Mouse (Mus musculus) brain, embryonic 18.5 days (tissue): ENCODE data around the gene Tyk2.

Experiments used
- DNase-seq: peaks from one replicate; pipeline ENCODE4 v3.0.0-alpha.2; 2012; ENCODE audit warnings: low read depth, low spot score

Tyk2 gene

DNA sequence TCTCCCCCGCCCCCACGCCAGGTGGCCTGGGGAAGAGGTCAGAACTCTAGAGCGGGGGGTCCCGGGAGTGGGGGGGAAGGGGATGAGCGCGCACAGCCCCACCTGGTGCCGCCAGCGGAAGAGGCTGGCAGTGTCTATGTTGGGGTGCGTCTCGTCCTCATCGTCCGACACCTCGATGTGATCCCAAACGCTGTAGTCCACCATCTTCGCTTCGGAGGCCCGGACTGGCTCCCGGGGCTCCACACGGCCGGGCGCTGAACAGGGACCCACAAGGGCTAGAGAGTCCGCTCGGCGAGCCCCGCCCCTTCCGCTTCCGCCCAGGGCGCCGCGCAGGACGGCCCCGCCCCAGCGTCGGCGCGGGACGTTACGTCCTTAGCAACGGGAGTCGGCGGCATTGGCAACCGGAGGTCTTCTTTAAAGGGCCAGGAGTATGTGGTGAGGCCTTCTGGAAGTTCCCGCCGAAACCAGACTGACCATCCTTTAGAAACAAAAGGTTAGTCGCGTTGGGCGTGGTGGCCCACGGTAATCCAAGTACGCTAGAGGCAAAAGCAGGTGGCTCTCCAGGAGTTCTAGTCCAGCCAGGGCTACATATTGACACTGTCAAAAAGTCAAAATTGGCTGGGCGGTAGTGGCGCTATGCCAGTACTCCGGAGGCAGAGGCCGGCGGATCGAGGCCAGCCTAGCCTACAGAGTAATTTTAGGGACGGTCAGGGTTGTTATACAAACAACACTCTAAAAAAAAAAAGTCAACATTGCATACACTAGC lies 18.8 kb upstream of the Tyk2 start, which contains the start of gene Cdc37:
TSS of gene Cdc37 (minus strand) at position 329 of the 766 bp plus-strand sequence.
- DNase-seq, result peak; percentile 79

DNA sequence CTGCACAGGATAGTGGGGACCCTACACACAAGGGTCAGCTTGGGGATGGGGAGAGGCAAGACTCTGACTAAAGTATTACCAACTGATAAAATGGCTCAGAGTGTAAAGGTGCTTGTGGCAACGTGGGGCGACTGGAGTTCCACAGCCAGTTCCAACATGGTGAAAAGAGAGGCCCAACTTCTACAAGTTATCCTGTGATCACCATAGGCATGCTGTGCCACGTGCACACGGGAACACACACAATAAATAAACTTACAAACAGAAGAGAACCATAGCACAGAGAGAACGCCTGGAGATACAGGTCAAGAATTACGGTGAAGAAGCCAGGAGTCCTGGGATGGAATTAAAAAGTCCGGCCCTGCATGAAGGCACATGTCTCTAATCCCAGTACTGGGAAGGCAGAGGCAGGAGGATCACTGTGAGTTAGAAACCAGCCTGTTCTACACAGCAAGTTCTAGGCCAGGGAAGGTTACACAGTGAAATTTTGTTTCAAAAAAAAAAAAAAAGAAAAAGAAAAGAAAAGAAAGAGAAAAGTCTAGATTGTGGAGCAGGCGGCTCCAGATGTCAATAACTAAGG lies 18.1 kb upstream of the Tyk2 start:
- DNase-seq, result no peak

DNA sequence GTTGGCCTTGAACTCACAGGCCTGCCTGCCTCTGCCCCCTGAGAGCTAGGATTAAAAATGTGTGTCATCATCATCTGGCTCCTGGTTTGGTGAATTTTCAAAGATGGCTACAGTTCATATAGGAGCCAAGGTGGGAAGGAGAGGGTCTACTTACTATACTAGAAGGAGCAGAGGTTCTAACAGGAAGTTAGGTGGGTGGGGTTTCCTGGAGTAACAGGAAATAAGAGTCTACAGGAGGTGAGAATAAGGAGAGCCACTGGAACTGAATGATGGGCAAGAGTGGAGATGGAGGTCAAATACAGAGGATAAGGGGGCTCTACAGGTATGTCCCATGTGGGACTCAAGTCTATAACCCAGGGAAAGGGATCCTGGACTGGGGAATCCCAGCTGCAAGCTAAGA lies 17.4 kb upstream of the Tyk2 start:
- DNase-seq, result no peak

DNA sequence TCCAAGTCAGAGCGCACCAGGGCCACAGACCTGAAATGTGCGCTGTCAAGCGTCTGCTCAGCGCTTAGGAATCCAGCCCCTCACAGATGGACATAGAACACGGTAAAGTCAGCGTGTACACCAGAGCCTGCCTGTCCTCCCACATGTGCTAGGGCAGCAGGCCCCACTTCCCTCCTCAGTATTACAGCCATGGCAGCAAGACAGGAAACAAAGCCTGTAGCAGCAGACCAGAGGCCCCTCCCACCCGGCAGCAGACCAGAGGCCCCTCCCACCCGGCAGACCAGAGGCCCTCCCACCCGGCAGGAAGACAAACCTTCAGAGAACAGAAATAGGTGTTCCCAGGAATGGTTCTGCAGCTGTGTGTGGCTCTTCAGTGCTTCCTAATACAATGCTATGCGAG lies 15.7 kb upstream of the Tyk2 start:
- DNase-seq, result no peak

DNA sequence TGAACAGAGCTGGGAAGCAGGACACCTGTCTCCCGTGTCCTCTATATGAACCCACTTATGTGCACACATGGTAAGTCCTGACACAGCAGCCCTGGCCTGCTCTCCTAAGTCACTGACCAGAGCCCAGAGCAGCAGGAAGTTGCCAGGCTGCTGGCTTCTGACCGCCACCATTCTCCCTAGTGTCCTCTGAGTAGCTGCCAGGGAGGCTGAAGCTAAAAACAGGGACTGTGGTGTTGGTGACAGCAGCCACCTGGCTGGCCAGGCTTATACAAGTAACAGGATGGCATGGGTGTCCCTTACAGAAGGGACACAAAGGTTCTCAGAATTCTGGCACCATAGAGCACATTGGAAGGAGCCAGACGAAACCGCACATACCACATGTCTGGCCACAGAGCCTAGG lies 14.4 kb upstream of the Tyk2 start:
- DNase-seq, result no peak

DNA sequence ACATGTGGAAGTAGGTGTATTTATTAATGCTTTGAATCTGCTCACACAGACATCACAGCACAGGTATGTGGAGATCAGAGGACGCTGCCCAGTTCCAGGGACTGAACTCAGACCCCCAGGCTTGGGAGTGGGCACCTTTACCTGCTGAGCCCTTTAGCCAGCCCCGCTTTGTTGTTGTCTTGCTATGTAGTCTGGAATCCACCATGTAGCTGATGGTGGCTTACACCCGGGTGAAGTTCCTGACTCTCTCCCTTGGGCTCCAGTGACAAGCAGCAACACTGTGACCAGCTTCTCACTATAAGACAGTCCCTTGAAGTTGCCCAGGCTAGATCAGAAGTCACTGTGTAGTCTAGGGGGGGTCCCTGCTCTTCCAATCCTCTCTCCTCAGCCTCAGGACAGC lies 13.3 kb upstream of the Tyk2 start:
- DNase-seq, result no peak

DNA sequence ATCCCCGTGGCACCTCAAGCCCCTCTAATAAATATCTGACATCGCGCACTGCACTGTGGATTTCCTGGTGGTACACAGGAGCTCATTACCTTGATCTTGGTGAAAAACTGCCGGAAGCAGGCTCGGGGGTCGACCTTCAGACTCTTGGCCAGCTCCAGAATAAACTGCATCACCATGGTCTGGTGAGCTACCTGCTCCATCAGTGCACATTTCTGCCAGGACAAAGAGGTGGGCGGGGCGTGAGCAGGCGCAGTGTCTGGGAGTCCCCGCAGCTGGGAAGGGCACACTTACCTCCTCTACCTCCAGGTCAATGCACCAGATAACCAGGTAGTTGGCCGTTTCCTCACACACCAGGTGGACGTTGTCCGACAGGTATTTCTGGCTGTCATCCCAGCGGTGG lies 10.9 kb upstream of the Tyk2 start:
- DNase-seq, result no peak

DNA sequence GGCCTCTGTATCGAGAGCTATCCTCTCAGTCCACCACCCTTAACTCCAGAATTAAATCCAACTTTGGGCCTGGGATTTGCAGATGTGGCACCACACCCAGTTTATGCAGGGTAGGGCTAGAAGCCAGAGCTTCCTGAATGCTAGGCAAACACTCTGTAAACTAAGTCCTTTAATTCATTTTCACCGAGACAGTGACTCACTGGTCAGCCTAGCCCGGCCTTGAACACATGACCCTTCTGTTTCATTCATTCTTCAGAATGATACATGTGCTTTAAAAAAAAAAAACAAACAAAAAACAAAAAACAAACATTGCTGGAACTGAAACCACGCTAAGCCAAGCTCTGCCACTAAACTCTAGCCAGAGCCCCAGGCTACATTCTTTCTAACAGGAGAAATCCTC lies 7.3 kb upstream of the Tyk2 start:
- no peak for DNase-seq

DNA sequence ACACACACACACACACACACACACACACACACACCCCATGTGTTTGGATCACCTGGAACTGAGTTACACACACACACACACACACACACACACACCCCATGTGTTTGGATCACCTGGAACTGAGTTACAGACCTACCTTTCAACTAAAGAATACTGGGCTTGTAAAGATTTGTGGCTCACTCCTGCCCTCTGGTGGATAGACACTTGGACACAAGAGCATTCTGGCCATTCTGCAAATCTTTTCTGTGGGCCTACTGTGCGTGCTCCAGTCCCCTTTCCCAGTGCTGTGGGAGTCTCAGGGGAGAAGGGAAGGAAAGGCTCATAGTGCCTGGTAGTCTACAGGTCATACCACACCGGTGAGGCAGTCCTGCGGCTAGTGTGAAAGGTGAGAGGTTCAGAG lies 6.2 kb upstream of the Tyk2 start:
- no peak for DNase-seq

DNA sequence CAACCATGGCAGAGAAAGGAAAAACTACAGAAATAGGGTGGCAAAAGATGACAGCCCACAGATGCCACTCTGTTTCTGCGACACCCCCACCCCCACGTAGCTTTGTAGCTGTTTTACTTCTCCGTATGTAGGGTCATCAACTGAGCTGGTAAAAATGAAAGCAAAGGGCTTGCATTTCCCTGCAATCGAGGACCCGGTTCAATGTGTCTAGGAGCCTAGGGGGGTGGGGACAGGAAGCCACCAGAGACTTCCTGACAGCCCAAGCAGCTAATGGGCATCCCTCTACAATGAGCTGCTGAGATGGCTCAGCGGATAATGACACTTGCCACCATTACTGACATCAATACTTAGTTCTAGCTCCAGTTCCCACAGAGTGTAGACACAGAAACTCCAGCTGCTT lies 5.4 kb upstream of the Tyk2 start:
- DNase-seq, result no peak

DNA sequence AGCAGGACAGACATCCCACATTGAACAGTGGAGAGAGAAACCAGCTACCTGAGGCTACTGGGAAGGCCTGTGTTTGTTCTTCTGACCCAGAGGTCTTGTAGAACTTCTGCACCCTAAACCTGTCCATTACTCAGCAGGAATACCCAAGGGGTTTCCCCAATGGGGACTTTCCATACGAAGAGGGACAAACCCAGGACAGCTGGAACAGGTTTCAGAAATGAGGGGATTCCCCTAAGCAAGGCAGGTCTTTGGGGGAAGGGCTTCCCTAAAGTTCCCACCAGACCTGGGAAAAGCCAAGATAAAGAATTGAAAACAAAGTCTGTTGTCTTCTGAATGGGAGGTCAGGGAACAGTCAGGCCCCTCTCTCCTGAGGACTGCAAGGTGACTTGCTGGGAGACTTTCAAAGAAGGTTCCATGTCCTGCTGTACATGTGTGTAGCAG lies 4.9 kb upstream of the Tyk2 start:
- DNase-seq, result no peak

DNA sequence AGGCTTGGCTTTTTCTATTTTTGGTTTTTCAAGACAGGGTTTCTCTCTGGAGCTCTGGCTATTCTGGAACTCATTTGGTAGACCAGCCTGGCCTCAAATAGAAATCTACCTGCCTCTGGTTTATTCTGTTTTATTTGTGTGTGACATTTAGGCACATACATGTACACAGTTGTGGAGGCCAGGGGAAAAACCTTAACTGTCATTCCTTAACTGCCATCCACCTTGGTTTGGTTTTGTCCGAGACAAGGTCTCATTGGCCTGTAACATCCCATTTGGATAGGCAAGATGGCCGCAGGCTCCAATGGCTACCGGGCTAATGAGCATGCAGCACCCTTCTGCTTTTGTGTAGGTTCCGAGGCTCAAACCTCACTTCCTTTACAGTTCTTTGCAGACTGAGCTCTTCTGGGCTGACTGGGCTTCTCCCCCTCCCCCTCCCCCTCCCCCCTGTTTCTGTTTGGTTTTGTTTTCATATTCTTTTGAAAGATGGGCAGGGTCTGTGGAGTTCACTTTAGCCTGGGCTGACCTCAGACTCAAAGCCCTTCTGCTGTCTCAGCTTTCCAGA lies 4.4 kb upstream of the Tyk2 start:
- DNase-seq, result no peak

DNA sequence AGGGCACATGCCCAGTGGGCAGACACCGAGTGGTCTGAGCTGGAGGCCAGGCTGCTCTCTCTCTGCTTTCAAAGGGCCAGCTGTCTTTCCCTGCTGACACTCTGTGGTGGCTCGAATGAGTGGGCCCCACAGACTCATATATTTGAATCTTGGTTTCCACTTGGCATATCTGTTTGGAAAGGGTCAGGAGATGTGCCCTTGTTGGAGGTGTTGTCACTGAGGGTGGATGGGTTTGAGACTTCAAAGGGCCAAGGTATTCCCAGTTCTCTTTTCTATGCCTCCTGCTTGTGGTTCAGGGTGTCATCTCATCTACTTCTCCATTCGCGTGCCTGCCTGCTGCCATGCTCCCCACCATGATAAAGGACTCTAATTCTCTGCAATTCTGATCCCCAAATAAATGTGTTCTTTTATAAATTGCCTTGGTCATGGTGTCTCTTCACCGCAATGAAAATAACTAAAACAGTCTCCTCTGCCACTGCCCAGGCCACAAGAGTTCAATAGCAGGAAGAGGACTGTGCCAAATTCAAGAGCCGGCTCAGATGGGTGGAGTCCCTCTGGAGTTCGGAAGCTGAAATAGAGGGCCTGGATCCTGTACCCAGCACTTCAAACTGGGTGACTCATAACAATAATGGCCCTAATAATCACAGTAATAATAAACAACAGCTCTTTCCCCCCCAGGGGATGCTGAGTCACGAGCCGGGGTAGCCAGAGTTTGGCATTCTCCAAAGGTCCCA lies 3.7 kb upstream of the Tyk2 start:
- DNase-seq, result no peak

DNA sequence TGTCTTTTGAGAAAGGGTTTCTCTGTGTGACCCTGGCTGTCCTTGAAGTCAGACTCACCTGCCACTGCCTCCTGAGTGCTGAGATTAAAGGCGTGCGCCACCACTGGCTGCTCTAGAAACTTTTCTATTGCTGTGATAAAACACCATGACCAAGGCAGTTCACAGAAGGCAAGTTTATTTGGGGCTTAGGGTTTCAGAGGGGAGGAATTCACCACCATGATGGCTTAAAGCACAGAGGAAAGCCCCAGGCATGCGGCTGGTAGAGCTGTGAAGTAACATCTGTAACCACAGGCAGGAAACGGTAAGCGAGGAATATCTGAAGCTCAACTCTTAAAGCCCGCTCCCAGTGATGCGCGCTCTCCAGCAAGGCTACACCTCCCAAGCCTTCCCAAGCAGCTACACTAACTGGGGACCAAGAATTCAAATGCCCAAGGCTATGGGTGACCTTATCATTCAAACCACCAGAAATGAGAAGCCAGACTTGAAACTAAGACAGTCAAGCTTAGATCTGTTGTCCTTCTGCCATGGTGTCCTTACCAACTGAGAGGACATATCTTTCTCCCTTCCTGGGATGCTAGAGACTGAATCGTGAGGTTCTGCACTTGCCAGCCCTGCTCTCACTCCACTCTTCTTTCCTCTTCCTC lies 2.1 kb upstream of the Tyk2 start:
- DNase-seq, result no peak

DNA sequence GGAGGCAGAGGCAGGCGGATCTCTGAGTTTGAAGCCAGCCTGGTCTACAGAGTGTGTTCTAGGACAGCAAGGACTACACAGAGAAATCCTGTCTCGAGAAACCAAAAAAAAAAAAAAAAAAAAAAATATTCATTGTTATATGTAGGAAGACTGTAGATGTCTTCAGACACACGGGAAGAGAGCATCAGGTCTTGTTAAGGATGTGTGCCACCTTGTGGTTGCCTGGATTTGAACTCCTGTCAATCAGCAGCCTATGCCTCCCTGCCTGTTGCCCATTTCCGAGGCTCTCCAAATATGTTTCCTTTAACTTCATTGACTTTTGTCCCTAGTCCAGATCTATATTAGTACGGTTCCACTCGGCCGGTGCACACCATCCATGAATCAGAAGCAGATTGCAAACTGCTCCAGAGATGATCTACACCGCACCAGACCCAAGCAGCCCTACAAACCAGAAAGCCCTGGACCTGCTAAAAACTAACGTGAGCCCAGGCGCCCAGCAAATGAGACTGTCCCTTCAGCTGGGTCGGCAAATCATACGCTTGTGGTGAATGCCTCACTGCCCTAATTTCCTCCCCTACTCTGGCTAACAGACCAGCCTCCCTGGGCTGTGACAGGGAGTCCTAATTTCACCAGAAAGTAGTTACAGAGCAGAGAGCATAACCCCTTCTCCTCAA lies 1.2 kb upstream of the Tyk2 start:
- no peak for DNase-seq

DNA sequence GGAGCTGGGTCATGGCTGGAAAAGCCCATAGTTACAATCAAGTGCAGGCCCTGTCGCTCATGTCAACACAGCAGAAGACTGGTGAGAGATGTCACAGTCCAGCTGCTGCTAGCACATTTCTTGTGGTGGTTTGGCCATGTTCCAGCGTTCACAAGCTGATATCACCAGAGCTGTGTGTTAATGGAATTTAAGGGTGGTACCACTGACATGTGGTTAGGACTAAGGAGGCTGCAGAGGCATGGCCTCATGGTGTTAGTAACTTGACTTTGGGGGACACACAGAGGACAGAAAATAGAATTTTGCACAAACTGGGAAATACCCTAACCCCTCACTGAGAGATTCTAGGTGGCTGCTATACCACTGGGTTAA lies 4.8 kb downstream of the Tyk2 start:
- no peak for DNase-seq

DNA sequence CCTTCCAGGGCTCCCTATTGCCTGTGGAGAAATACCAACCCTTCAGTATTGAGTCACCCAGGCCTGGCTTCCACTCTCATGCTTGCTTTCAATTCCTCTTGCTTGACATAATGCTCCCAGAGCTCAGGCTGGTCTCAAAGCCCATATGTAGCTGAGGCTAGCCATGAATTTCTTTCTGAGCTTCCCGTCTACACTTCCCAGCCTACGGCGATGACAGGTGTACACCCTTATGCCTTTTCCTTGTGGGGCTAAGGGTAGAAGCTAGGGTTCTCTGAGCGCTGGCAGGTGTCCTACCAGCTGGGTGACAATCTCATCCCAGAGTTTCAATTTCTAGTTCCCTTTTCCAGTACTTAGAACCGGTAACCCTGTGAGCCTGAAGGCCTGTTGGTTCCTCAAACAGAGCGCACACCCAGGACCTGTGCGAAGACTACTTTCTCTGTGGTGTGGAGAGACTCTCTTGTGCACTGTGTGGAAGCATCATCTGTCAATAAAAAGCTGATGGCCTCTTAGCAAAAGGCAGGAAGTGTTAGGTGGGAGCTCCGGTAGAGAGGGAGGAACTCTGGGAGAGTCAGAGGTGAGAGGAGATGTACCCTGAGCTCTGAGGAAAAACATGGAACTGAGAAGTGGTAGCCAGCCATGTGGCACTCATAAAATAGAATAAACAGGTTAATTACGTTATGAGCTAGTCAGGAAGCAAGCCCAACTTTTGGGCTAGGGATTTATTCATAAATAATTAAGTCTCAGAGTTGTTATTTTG lies 5.4 kb downstream of the Tyk2 start:
- no peak for DNase-seq

DNA sequence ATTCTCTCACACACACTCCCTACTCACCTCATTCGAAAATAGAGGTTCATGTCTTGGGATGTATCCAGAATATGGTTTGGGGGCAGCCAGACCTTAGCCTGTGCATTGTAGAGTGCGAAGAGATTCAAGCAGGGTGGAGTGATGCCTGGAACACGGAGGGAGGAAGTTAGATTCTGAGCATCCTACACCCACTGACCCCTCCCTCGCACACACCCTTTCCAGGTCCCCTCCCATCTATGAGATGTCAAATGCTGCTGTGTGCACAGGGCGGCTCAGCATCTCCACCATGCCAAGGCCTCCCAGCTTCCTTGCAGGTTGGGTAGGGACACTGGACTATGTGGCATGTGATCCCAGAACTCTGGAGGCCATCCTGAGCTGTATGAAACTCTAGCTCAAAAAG lies 6.2 kb downstream of the Tyk2 start:
- no peak for DNase-seq

DNA sequence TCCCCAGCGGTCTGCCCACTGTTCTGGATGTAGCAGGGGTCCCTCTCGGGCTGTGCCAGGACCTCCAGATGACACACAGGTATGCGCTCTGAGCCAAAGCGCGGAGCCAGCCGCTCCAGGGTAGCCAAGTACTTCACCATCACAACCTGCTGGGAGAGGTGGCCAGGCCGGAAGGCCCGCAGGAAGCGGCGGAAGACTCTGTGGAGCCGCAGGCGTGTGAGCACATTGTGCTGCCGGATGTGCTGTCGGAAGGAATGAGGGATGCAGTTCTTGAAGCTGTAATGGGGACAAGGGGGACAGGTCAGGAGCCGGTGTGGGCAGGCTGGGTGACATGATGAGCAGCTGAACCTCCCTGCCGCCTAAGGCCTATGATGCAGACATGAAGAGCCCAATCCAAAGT lies 9.6 kb downstream of the Tyk2 start:
- DNase-seq, result no peak

DNA sequence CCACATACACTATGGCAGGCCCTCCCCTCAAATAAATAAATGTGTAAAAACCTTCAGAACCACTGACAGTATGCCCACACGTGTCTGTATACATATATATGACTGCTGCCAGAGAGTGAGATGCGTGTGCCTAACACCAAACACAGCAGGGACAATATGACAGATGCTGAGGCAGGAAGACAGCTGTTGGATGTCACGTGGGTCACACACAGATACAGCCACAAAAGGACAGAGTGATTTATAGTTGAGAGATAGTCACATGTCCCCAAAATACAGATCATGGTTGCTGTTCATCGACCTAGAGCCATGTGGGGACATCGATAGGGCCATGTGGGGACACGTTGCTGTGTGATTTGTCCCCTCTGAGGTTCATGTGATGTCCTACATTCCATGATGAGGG lies 14.0 kb downstream of the Tyk2 start:
- DNase-seq, result no peak

DNA sequence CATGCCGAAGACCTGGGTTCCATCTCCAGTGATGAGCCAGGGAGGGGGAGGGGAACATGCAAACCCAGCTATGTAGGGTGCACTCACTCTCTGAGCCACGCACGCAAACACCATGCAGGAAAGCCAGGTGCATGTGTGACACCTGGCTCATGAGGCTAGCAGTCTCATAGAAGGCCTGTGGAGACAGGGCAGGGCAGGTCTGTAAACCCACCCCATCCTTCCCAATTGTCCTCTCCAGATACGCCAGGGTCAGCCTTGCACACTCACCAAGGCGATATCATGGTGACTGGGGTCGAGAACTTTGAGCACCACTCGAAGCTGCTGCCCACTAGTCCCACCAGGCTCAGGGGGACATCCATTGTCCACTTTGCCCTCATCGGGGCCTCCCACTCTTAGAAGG lies 15.9 kb downstream of the Tyk2 start:
- no peak for DNase-seq
